Mouse (Mus musculus) C3H10T1/2 (cell line): Measurements from ENCODE around the gene Xlr5a. TPM values are rescaled to one million over a fixed set of nuclear protein-coding genes. Genes with fewer than 3 reads are reported as not detected.

Experiments
- polyA plus RNA-seq, 2 experiments: library from polyadenylated mRNA; unstranded; fragments of >200 nt; fragmentation: generic; extraction: Trizol; gene quantifications; one replicate each; pipeline ENCODE4 v1.2.1; 2012; ENCODE audit warnings: missing spikeins in 2 of 2

The Xlr5a gene
- polyA plus RNA-seq, result not detected

GRCm38 (mm10) chrX:73292876-73293275 lies at the start of gene Xlr5a, which contains the start of gene Xlr5c:
Gene Xlr5a (minus strand): TSS chrX:73292976.
Gene Xlr5c (minus strand): TSS chrX:73292976.

GRCm38 (mm10) chrX:73342483-73342895 lies 49.7 kb upstream of the Xlr5a start, which contains the start of gene Zfp275:
Gene Zfp275 (plus strand): TSS chrX:73342621.

DNA sequence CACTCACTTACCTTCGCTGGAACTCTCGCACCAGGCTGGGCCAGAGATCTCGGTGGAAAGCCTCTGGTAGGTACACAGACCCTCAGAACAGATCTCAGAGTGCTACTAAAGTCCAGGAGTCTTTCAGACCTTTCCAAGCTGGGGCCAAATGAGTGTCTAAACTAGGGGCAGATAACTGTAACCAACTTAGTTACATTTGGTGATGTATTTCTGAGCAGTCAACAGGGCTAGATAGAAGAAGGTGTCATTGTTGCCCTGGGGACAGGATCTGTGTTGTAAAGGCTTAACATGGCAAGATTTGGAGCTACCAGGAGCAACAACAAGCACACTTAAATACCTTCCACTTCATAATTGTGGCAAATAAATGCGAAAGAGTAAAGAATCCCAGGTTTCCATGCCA lies 44.0 kb upstream of the Xlr5a start, which contains the start of gene Gm45015:
TSS of gene Gm45015 (minus strand) at position 101 of the 400 bp plus-strand sequence.

DNA sequence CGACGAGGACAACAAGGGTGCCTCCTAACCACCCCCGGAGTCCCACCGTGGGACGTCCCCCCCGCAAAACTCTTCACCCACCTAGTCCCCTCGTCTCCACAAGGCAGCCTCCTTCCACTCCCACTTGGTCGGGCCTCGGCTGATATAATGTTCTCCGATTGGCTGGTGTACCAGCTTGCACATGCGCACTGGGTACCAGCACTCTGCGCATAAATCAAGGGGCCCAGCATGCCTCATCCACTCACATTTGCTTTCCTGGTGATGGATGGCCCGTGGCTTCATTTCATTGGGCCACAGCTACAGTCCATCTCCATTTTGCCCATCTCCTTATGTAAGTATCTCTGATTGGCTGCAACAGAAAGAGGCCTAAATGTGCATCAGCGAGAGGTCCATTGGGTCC lies 27.5 kb downstream of the Xlr5a start, which contains the start of gene Xlr3c:
TSS of gene Xlr3c (minus strand) at position 121 of the 400 bp plus-strand sequence.

DNA sequence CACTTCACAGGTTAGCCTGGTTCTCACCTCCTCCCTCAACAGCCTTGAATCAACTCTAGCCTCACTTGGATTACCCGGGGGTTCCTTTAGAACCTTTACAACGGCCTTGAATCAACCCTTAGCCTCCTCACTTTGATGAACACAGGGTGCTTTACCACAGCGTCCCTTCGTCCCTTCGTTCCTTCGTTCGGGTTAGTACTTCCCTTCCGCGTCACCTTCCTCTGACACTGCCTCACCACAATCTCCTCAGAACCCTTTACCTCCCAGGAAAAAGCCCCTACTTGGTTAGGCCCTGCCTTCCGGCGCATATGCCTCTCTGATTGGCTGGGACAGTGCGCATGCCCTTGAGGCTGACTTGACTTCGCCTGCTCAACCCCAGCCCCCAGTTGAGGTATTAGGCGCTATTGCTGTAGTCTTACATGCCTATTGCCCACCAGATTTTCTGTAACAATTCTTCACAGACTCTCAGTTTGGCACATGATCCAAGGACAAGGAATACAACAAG lies 49.9 kb downstream of the Xlr5a start, which contains the start of gene Xlr4c:
TSS of gene Xlr4c (minus strand) at position 310 of the 505 bp plus-strand sequence.

GRCm38 (mm10) chrX:73227914-73228605 lies 64.7 kb downstream of the Xlr5a start, which contains the start of gene F8a:
Gene F8a (plus strand): TSS chrX:73228291.

DNA sequence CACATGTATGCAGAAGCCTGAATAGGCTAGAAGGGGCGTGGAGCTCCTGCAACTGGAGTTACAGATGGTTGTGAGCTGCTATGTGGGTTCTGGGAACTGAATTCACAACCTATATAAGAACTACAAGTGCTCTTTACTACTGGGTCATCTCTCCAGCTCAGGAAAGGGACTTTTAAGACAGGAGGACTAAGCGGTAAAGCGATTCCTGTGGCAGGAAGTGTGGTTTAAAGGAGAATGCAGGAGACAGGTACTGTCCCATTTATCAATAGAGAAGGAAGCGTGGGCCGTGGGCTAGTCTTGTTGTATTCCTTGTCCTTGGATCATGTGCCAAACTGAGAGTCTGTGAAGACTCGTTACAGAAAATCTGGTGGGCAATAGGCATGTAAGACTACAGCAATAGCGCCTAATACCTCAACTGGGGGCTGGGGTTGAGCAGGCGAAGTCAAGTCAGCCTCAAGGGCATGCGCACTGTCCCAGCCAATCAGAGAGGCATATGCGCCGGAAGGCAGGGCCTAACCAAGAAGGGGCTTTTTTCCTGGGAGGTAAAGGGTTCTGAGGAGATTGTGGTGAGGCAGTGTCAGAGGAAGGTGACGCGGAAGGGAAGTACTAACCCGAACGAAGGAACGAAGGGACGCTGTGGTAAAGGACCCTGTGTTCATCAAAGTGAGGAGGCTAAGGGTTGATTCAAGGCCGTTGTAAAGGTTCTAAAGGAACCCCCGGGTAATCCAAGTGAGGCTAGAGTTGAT lies 78.8 kb downstream of the Xlr5a start, which contains the start of gene Xlr4b:
TSS of gene Xlr4b (plus strand) at position 515 of the 746 bp plus-strand sequence.

DNA sequence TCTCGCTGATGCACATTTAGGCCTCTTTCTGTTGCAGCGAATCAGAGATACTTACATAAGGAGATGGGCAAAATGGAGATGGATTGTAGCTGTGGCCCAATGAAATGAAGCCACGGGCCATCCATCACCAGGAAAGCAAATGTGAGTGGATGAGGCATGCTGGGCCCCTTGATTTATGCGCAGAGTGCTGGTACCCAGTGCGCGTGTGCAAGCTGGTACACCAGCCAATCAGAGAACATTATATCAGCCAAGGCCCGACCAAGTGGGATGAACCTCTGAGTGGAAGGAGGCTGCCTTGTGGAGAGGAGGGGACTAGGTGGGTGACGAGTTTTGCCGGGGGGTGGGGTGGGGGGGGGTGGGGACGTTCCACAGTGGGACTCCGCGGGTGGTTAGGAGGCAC lies 100.8 kb downstream of the Xlr5a start, which contains the start of gene Xlr3b:
TSS of gene Xlr3b (plus strand) at position 274 of the 400 bp plus-strand sequence.

DNA sequence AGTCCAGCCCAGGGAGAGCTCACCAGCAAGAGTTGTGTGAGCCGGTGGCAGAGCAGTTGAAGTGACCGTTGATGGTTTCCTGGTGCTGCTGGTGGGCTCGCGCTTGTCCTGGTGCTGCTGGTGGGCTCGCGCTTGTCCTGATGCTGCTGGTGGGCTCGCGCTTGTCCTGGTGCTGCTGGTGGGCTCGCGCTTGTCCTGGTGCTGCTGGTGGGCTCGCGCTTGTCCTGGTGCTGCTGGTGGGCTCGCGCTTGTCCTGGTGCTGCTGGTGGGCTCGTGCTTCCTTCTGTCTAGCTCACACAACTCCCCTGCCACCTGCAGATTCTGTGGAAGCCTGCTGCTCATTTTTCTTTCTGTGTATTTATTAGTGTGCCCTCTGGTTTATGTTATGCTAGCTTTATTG lies 115.9 kb downstream of the Xlr5a start, which contains the start of gene Spin2d:
TSS of gene Spin2d (minus strand) at position 101 of the 400 bp plus-strand sequence.

DNA sequence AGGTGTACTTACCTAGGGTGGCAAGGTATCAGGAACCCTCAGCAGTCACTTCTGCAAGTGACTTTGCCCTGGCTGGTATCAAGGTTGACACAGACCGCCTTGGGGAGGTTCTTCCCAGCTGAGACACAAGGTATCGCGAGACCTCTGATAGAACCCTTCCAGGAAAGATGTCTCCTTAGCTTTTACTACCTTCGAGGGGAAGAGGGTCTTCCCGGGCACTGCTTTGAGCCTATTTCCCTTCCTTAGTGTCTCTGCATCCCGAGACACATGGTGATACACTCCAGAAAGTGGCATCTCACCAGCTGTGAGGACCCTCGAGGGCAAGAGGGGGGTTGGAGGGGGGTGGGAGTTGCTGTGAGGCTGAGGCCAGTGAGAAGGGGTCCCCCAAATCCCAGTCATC lies 143.4 kb downstream of the Xlr5a start, which contains the start of gene DXBay18:
TSS of gene DXBay18 (minus strand) at position 101 of the 400 bp plus-strand sequence.

DNA sequence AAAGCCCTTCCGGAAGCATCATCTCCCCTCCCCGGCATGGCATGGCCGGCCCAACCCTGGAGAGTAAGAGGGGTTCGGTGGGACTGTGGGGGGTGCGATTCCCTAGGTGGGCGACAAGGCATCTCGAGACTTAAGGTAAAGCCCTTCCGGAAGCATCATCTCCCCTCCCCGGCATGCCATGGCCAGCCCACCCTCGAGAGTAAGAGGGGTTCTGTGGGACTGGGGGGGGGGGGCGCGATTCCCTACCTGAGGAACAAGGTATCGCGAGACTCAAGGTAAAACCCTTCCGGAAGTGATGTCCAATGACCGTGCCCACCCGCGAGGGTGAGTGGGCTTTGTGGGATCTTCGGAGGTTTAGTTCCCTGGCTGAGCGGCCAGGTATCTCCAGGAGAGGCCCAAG lies 144.3 kb downstream of the Xlr5a start, which contains the start of gene Xlr5b:
TSS of gene Xlr5b (plus strand) at position 301 of the 400 bp plus-strand sequence.

GRCm38 (mm10) chrX:73116747-73117146 lies 176.0 kb downstream of the Xlr5a start, which contains the start of gene Gm14685:
Gene Gm14685 (plus strand): TSS chrX:73117047.

GRCm38 (mm10) chrX:73096941-73097508 lies 195.8 kb downstream of the Xlr5a start, which contains the start of gene Xlr3a:
Gene Xlr3a (minus strand): TSS chrX:73097095.

GRCm38 (mm10) chrX:73082267-73083055 lies 210.3 kb downstream of the Xlr5a start, which contains the start of gene Xlr4a:
Gene Xlr4a (minus strand): TSS chrX:73082478.

DNA sequence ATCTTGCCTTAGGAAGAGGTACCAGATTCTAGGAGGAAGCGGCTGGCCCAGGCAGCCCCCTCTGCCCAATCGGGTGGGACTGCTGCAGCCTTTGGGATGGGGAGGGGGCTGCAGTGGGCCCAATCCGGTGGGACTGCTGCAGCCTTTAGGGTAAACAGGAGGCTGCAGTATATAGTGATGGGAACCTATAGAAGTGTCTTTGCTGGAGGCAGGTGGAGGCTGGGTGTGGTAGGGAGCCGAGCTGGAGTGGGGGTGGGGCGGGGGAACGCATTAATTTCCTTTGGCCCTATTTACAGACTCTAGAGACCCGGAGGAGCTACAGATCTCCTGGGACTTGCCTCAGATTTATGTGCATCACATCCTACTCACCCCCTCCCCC lies 228.4 kb downstream of the Xlr5a start, which contains the start of gene Pnma3:
TSS of gene Pnma3 (plus strand) at position 373 of the 379 bp plus-strand sequence.

Other genes starting within 250 kb of the Xlr5a start
- gene Pnma3, start 228.2 kb downstream of the Xlr5a start, polyA plus RNA-seq, result not detected
- not detected for gene Xlr4a, start 210.5 kb downstream of the Xlr5a start, polyA plus RNA-seq
- gene Xlr3a, start 195.9 kb downstream of the Xlr5a start, polyA plus RNA-seq, result under 1 TPM; 0.08 to 0.30 TPM
- gene Gm14685, start 175.9 kb downstream of the Xlr5a start, polyA plus RNA-seq, result not detected
- gene Xlr5b, start 144.2 kb downstream of the Xlr5a start, polyA plus RNA-seq, result not detected
- not detected for gene DXBay18, start 143.5 kb downstream of the Xlr5a start, polyA plus RNA-seq
- not detected for gene Spin2d, start 116.0 kb downstream of the Xlr5a start, polyA plus RNA-seq
- not detected for gene Xlr3b, start 100.8 kb downstream of the Xlr5a start, polyA plus RNA-seq
- not detected for gene Xlr4b, start 78.6 kb downstream of the Xlr5a start, polyA plus RNA-seq
- 1 to 10 TPM; 5.0 to 6.2 TPM for gene F8a, start 64.7 kb downstream of the Xlr5a start, polyA plus RNA-seq
- not detected for gene Xlr4c, start 49.8 kb downstream of the Xlr5a start, polyA plus RNA-seq
- gene Xlr3c, start 27.6 kb downstream of the Xlr5a start, polyA plus RNA-seq, result under 1 TPM; 0.04 TPM
- not detected for gene Xlr5c, start within 50 bp of the Xlr5a start, polyA plus RNA-seq
- not detected for gene Gm45015, start 43.9 kb upstream of the Xlr5a start, polyA plus RNA-seq
- 1 to 10 TPM in 1 of 2 experiments, under 1 TPM in 1; 0.81 to 6.2 TPM for gene Zfp275, start 49.6 kb upstream of the Xlr5a start, polyA plus RNA-seq
- not detected for gene Gm18336, start 105.8 kb upstream of the Xlr5a start, polyA plus RNA-seq
- gene Zfp92, start 118.1 kb upstream of the Xlr5a start, polyA plus RNA-seq, result not detected
- gene Trex2, start 142.4 kb upstream of the Xlr5a start, polyA plus RNA-seq, result not detected
- 10 to 100 TPM; 40.7 to 52.5 TPM for gene Haus7, start 166.1 kb upstream of the Xlr5a start, polyA plus RNA-seq
- 1,000 to 10,000 TPM; 1,065 to 2,644 TPM for gene Bgn, start 190.6 kb upstream of the Xlr5a start, polyA plus RNA-seq
- gene Atp2b3, start 210.1 kb upstream of the Xlr5a start, polyA plus RNA-seq, result under 1 TPM in 1 of 2 experiments, not detected in 1; 0.01 TPM